Mouse (Mus musculus): ENCODE measurements around the gene Cnot4.

- no peak for TF ChIP-seq CTCF (IDR thresholded peaks at IDR 0.05; ENCODE audit: low read depth)
- TF ChIP-seq EP300 (optimal IDR thresholded peaks at IDR 0.05), result no peak
These were observed 145.3 kb downstream of the Cnot4 start, which contains the start of gene Slc23a4 for GRCm38 (mm10) chr6:34988081-34988761.

Data from stomach, postnatal 0 days (tissue).